17 mouse cellular contexts compared by ENCODE assay signal in genomic region chr14:82313491-82313890, GRCm38 (mm10).
A peak's percentile ranks its signal among the peaks of the same experiment; 100 is the strongest.
DNase-seq lines count a peak whose midpoint lies in the region; ATAC-seq and TF ChIP-seq lines count a peak whose summit lies in the region.
"Had no signal": no experiment of that assay in that cellular context is flagged by ENCODE, and none has a peak within 500 bp of the region (broad histone marks: within the 10 kb centered on the region; RNA-seq: fewer than 3 reads in every experiment).

No protein-coding gene starts in this region.

- no peak overlapping the region for H3K4me3 ChIP-seq in heart, embryonic 11.5 days (ENCODE audit: low read depth, low read length)
- no peak overlapping the region for H3K4me3 ChIP-seq in left cerebral cortex, adult 2 months
- no peak overlapping the region for H3K4me3 ChIP-seq in layer of hippocampus, adult 2 months
- H3K4me3 ChIP-seq in limb, embryonic 14.5 days (replicated peaks; ENCODE audit: low read length) = no peak overlapping the region
- H3K4me3 ChIP-seq: heart, embryonic 15.5 days; limb, embryonic 12.5 days; myocyte had no signal

- H3K27me3 ChIP-seq in heart, embryonic 11.5 days (ENCODE audit: control insufficient read depth, insufficient read depth, low read length) = no peaks in the 10 kb centered on the region
- no peaks in the 10 kb centered on the region for H3K27me3 ChIP-seq in limb, embryonic 14.5 days (ENCODE audit: control insufficient read depth, insufficient read depth, low read length)
- H3K27me3 ChIP-seq: heart, embryonic 15.5 days; limb, embryonic 12.5 days had no signal

- intact Hi-C loops in left cerebral cortex, adult 2 months (cut with DNase I) = no loop called here
- intact Hi-C loops in gastrocnemius, postnatal 36 days (cut with DNase I) = no loop called here

- no peak overlapping the region for H3K27ac ChIP-seq in heart, embryonic 11.5 days (ENCODE audit: low read depth, low read length)
- H3K27ac ChIP-seq in left cerebral cortex, adult 2 months = no peak overlapping the region
- no peak overlapping the region for H3K27ac ChIP-seq in layer of hippocampus, adult 2 months
- H3K27ac ChIP-seq in limb, embryonic 14.5 days (replicated peaks; ENCODE audit: low read depth, low read length) = no peak overlapping the region
- H3K27ac ChIP-seq: heart, embryonic 15.5 days; limb, embryonic 12.5 days had no signal

- no peaks in the 10 kb centered on the region for H3K4me1 ChIP-seq in heart, embryonic 11.5 days (ENCODE audit: control insufficient read depth, insufficient read depth, low read length)
- no peaks in the 10 kb centered on the region for H3K4me1 ChIP-seq in limb, embryonic 14.5 days (ENCODE audit: control insufficient read depth, insufficient read depth, low read length)
- H3K4me1 ChIP-seq: heart, embryonic 15.5 days; limb, embryonic 12.5 days had no signal

- no peak overlapping the region for H3K9ac ChIP-seq in heart, embryonic 11.5 days (ENCODE audit: low read depth, low read length)
- no peak overlapping the region for H3K9ac ChIP-seq in limb, embryonic 14.5 days (ENCODE audit: low read depth, low read length, severe bottlenecking)
- H3K9ac ChIP-seq: heart, embryonic 15.5 days; limb, embryonic 12.5 days had no signal

- ATAC-seq in heart, embryonic 11.5 days (replicated peaks; ENCODE audit: insufficient number of reproducible peaks, low FRiP score, low TSS enrichment) = no peak
- peak; percentile 34; the same call in 1 of the 2 replicates for ATAC-seq in limb, embryonic 14.5 days (ENCODE audit: low FRiP score, low read depth)
- ATAC-seq: hindbrain, embryonic 16.5 days had no signal

- no peak overlapping the region for H3K4me2 ChIP-seq in heart, embryonic 11.5 days
- H3K4me2 ChIP-seq in limb, embryonic 14.5 days (replicated peaks; ENCODE audit: low read depth, low read length, severe bottlenecking) = no peak overlapping the region
- H3K4me2 ChIP-seq: heart, embryonic 15.5 days; limb, embryonic 12.5 days; midbrain, embryonic 11.5 days had no signal

- no peaks in the 10 kb centered on the region for H3K36me3 ChIP-seq in heart, embryonic 11.5 days (ENCODE audit: control insufficient read depth, insufficient read depth, low read length)
- H3K36me3 ChIP-seq in limb, embryonic 14.5 days (ENCODE audit: control insufficient read depth, insufficient read depth, low read length) = no peaks in the 10 kb centered on the region
- H3K36me3 ChIP-seq: heart, embryonic 15.5 days; limb, embryonic 12.5 days had no signal

- DNase-seq in heart, adult 18-20 months = peak; percentile 8 to 11
- DNase-seq in left cerebral cortex, adult 11 months (ENCODE audit: low spot score) = peak; percentile 1
- no peak for DNase-seq in left cerebral cortex, adult 2 months (ENCODE audit: extremely low spot score in 1 of 2, low spot score in 2 of 2)
- peak; percentile 37 to 68 for DNase-seq in layer of hippocampus, adult 2 months (ENCODE audit: low spot score in 2 of 2)
- DNase-seq in limb, embryonic 14.5 days (ENCODE audit: low spot score) = peak; percentile 23
- no peak for DNase-seq in testis, postnatal 14 days (ENCODE audit: low spot score)
- DNase-seq in gastrocnemius, postnatal 36 days = no peak
- DNase-seq: gastrocnemius, postnatal 10 days; kidney, adult 18-20 months; kidney, postnatal 4 days; thymus, postnatal 14 days had no signal

- 61% methylated on average over 2 of the region's 2 CpGs for WGBS in heart, embryonic 11.5 days (ENCODE audit: insufficient replicate concordance)
- WGBS in limb, embryonic 14.5 days = 52% methylated on average over 2 of the region's 2 CpGs

- TF ChIP-seq POLR2A in limb, embryonic 14.5 days (IDR thresholded peaks at IDR 0.05; ENCODE audit: borderline replicate concordance, extremely low read depth, insufficient read depth, insufficient read length) = no peak

- no peaks in the 10 kb centered on the region for H3K9me3 ChIP-seq in heart, embryonic 11.5 days (replicated peaks; ENCODE audit: control insufficient read depth, low read length)
- H3K9me3 ChIP-seq in limb, embryonic 14.5 days (ENCODE audit: control insufficient read depth, low read length) = no peaks in the 10 kb centered on the region
- H3K9me3 ChIP-seq: heart, embryonic 15.5 days; limb, embryonic 12.5 days had no signal

- no peak for TF ChIP-seq CTCF in left cerebral cortex, adult 2 months (IDR thresholded peaks at IDR 0.05)
- no peak for TF ChIP-seq CTCF in layer of hippocampus, adult 2 months (conservative IDR thresholded peaks at IDR 0.05)

Comparison
In these comparisons a context has a peak if more than half of its experiments do, and no peak if none do; other contexts are left out.
1. DNase-seq: peak in heart, adult 18-20 months (2 of 2), left cerebral cortex, adult 11 months (single experiment), layer of hippocampus, adult 2 months (2 of 2) and limb, embryonic 14.5 days (single experiment); none in left cerebral cortex, adult 2 months (0 of 2), testis, postnatal 14 days (single experiment) and gastrocnemius, postnatal 36 days (0 of 2).